Mouse (Mus musculus) small intestine, adult 2 months (tissue): Measurements from ENCODE around the gene Pdlim1.

Experiments
- CTCF ChIP-seq: fragments of 200-500 bp; IDR thresholded peaks from 2 replicates; pipeline ENCODE4 v1.5.1; 2012; ENCODE audit warnings: low read depth, mild to moderate bottlenecking, control low read depth, inconsistent platforms, low read length, moderate library complexity, mixed read lengths; ENCODE audit not compliant: insufficient replicate concordance, insufficient read length; ENCODE audit errors: extremely low read depth
- POLR2A ChIP-seq: fragments of 200-500 bp; IDR thresholded peaks from 2 replicates; pipeline ENCODE4 v1.6.1; 2012; ENCODE audit warnings: low read depth, mild to moderate bottlenecking, control low read depth, inconsistent platforms, low read length, moderate library complexity

GRCm38 (mm10) chr19:40299983-40300759, 28.5 kb upstream of the Pdlim1 start:
- TF ChIP-seq POLR2A (no peak), CTCF (no peak)
